Mouse (Mus musculus): ENCODE results near the gene Psma5. TPM values are rescaled to one million over a fixed set of nuclear protein-coding genes. Genes with fewer than 3 reads are reported as not detected.

Gene Psma5
- polyA plus RNA-seq, 1 experiment from 2014 or later: 254 TPM

GRCm38 (mm10) chr3:108287811-108288805 is 31.4 kb downstream of the Psma5 start:
- H3K4me3 ChIP-seq (replicated peaks; ENCODE audit: low read depth, low read length): no peak overlapping the region
- H3K27me3 ChIP-seq (ENCODE audit: insufficient read depth, low read length): no peaks in the 10 kb centered on the region
- H3K27ac ChIP-seq: peak overlapping the region; percentile 73
- DNase-seq (ENCODE audit: low spot score) (peak; percentile 72), ATAC-seq (replicated peaks; ENCODE audit: low FRiP score, low read depth) (no peak)
- no peaks in the 10 kb centered on the region for H3K9me3 ChIP-seq (replicated peaks; ENCODE audit: low read length)
- H3K9ac ChIP-seq (ENCODE audit: low read depth, low read length): peak overlapping the region; percentile 18; the same call in 1 of the 2 replicates
- WGBS: 27% methylated on average over 17 of the region's 17 CpGs
- H3K4me2 ChIP-seq (ENCODE audit: low read length): 0 out of 2 replicates have a peak overlapping the region, but pooled peaks have one; percentile 18
- no peak for TF ChIP-seq CTCF (IDR thresholded peaks at IDR 0.05; ENCODE audit: low read depth)
- peaks cover 40% of the 10 kb centered on the region for H3K4me1 ChIP-seq (replicated peaks; ENCODE audit: insufficient read depth, low read length)
- no peaks in the 10 kb centered on the region for H3K36me3 ChIP-seq (ENCODE audit: insufficient read depth, low read length)

GRCm38 (mm10) chr3:108289311-108290130 is 32.8 kb downstream of the Psma5 start:
- Histone ChIP-seq H3K27me3 (ENCODE audit: insufficient read depth, low read length) (no peaks in the 10 kb centered on the region), H3K27ac (peak overlapping the region; percentile 73; the same call in 1 of the 2 replicates), H3K4me1 (replicated peaks; ENCODE audit: insufficient read depth, low read length) (peaks cover 42% of the 10 kb centered on the region), H3K36me3 (ENCODE audit: insufficient read depth, low read length) (no peaks in the 10 kb centered on the region), H3K9ac (ENCODE audit: low read depth, low read length) (no peak overlapping the region), H3K4me2 (ENCODE audit: low read length) (no peak overlapping the region), H3K4me3 (replicated peaks; ENCODE audit: low read depth, low read length) (no peak overlapping the region), H3K9me3 (replicated peaks; ENCODE audit: low read length) (no peaks in the 10 kb centered on the region)
- WGBS: 72% methylated on average over 13 of the region's 13 CpGs
- ATAC-seq (replicated peaks; ENCODE audit: low FRiP score, low read depth) (no peak), DNase-seq (ENCODE audit: low spot score) (no peak)
- TF ChIP-seq CTCF (IDR thresholded peaks at IDR 0.05; ENCODE audit: low read depth): no peak

GRCm38 (mm10) chr3:108291036-108291799 is 34.5 kb downstream of the Psma5 start:
- Histone ChIP-seq H3K9me3 (replicated peaks; ENCODE audit: low read length) (no peaks in the 10 kb centered on the region), H3K4me1 (replicated peaks; ENCODE audit: insufficient read depth, low read length) (peaks cover 41% of the 10 kb centered on the region), H3K27me3 (ENCODE audit: insufficient read depth, low read length) (no peaks in the 10 kb centered on the region), H3K27ac (peak overlapping the region; percentile 27; the same call in 1 of the 2 replicates), H3K4me2 (ENCODE audit: low read length) (no peak overlapping the region), H3K36me3 (ENCODE audit: insufficient read depth, low read length) (no peaks in the 10 kb centered on the region), H3K4me3 (replicated peaks; ENCODE audit: low read depth, low read length) (no peak overlapping the region), H3K9ac (ENCODE audit: low read depth, low read length) (no peak overlapping the region)
- 0 out of 2 replicates have a peak, but pooled peaks have one; percentile 9 for ATAC-seq (replicated peaks; ENCODE audit: low FRiP score, low read depth)
- WGBS: 69% methylated on average over 17 of the region's 17 CpGs
- DNase-seq (ENCODE audit: low spot score): no peak
- no peak for TF ChIP-seq CTCF (IDR thresholded peaks at IDR 0.05; ENCODE audit: low read depth)

- H3K9ac ChIP-seq (ENCODE audit: low read depth, low read length): no peak overlapping the region
- no peak for TF ChIP-seq CTCF (IDR thresholded peaks at IDR 0.05; ENCODE audit: low read depth)
- H3K27ac ChIP-seq: 0 out of 2 replicates have a peak overlapping the region, but pooled peaks have one; percentile 0
- no peak overlapping the region for H3K4me3 ChIP-seq (replicated peaks; ENCODE audit: low read depth, low read length)
- ATAC-seq (replicated peaks; ENCODE audit: low FRiP score, low read depth) (no peak), DNase-seq (ENCODE audit: low spot score) (no peak)
- no peaks in the 10 kb centered on the region for H3K36me3 ChIP-seq (ENCODE audit: insufficient read depth, low read length)
- H3K27me3 ChIP-seq (ENCODE audit: insufficient read depth, low read length): no peaks in the 10 kb centered on the region
- H3K4me2 ChIP-seq (ENCODE audit: low read length): no peak overlapping the region
- no peaks in the 10 kb centered on the region for H3K9me3 ChIP-seq (replicated peaks; ENCODE audit: low read length)
- peaks cover 28% of the 10 kb centered on the region for H3K4me1 ChIP-seq (replicated peaks; ENCODE audit: insufficient read depth, low read length)
- WGBS: 38% methylated on average over 2 of the region's 2 CpGs
These were observed 37.7 kb downstream of the Psma5 start for GRCm38 (mm10) chr3:108294398-108294797.

GRCm38 (mm10) chr3:108295379-108296219 is 38.9 kb downstream of the Psma5 start:
- WGBS: 41% methylated on average over 14 of the region's 14 CpGs
- Histone ChIP-seq H3K36me3 (ENCODE audit: insufficient read depth, low read length) (no peaks in the 10 kb centered on the region), H3K4me3 (replicated peaks; ENCODE audit: low read depth, low read length) (no peak overlapping the region), H3K9ac (ENCODE audit: low read depth, low read length) (no peak overlapping the region), H3K4me2 (ENCODE audit: low read length) (peak overlapping the region; percentile 23; the same call in 1 of the 2 replicates), H3K27ac (peak overlapping the region; percentile 65), H3K4me1 (replicated peaks; ENCODE audit: insufficient read depth, low read length) (peaks cover 25% of the 10 kb centered on the region), H3K9me3 (replicated peaks; ENCODE audit: low read length) (no peaks in the 10 kb centered on the region), H3K27me3 (ENCODE audit: insufficient read depth, low read length) (no peaks in the 10 kb centered on the region)
- no peak for ATAC-seq (replicated peaks; ENCODE audit: low FRiP score, low read depth)
- no peak for TF ChIP-seq CTCF (IDR thresholded peaks at IDR 0.05; ENCODE audit: low read depth)
- no peak for DNase-seq (ENCODE audit: low spot score)

All from kidney, postnatal 0 days (tissue).